Mouse (Mus musculus): ENCODE measurements around the gene Gpr137. TPM values are rescaled to one million over a fixed set of nuclear protein-coding genes. Genes with fewer than 3 reads are reported as not detected.
A peak's percentile ranks its signal among the peaks of the same experiment; 100 is the strongest.

Gene Gpr137
- total and polyA plus RNA-seq, 3 experiments = 22.8 to 32.1 (median 24.9) TPM

DNA sequence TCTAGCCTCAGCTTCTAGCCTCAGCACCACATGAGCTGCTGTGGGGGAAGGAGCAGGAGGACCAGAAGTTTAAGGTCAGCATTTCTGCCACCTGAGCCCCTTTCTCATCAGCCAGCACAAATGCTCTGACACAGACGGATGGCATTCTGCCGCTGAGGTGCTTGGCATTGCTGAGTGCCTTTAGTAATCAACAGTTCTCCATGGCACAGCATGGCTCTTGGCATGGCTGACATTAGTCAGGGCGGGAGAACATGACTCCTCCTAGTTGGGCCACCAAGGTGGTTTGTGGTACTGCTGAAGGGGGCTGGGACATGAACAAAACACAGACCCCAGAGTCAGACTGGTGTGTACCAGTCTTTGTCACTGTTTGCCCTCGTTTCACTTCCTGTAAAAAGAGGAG, 5.9 kb upstream of the Gpr137 start:
- TF ChIP-seq TAL1 (conservative IDR thresholded peaks at IDR 0.05; ENCODE audit: low read depth, low read length) (no peak), GATA1 (IDR thresholded peaks at IDR 0.05; ENCODE audit: borderline replicate concordance, low read length) (no peak), CTCF (IDR thresholded peaks at IDR 0.05; ENCODE audit: low read depth, low read length) (no peak), GATA2 (IDR thresholded peaks at IDR 0.05; ENCODE audit: borderline replicate concordance, low read depth, low read length) (no peak), POLR2AphosphoS5 (IDR thresholded peaks at IDR 0.05; ENCODE audit: insufficient replicate concordance, low read depth, low read length) (no peak)
- DNase-seq (ENCODE audit: low spot score) = no peak
- Histone ChIP-seq H3K36me3 (replicated peaks) (peaks cover 63% of the 10 kb centered on the region), H3K27me3 (ENCODE audit: insufficient read depth, low read length) (no peaks in the 10 kb centered on the region), H3K4me3 (ENCODE audit: low read depth, low read length) (no peak overlapping the region), H3K9me3 (replicated peaks) (no peaks in the 10 kb centered on the region), H3K4me1 (ENCODE audit: insufficient read depth, low read depth, low read length) (peaks cover 68% of the 10 kb centered on the region)
- ATAC-seq (ENCODE audit: extremely low read depth, insufficient number of reproducible peaks, low FRiP score, poor library complexity, severe bottlenecking) = no peak

DNA sequence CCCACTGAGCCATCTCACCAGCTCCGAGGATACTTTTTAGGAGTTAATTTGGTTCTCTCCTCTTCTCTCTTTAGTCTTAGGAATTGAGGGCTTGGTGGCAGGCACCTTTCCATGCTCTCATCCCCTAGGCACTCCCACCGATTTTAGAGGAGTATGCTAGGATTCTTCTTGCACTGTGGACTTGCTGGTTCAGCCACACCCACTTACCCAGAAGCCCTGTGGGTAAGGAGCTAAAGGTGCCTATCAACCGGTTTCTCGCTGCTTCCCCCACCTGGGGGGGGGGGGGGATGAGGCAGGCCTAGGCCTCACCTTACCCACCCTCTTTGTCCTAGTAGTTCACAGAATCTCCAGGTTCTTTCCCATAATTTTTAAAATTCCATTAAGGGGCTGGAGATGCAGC, 5.5 kb upstream of the Gpr137 start:
- no peak for DNase-seq (ENCODE audit: low spot score)
- no peak overlapping the region for H3K4me3 ChIP-seq (ENCODE audit: low read depth, low read length)
- no peak for TF ChIP-seq GATA2 (IDR thresholded peaks at IDR 0.05; ENCODE audit: borderline replicate concordance, low read depth, low read length)
- TF ChIP-seq TAL1 (conservative IDR thresholded peaks at IDR 0.05; ENCODE audit: low read depth, low read length) = no peak
- TF ChIP-seq GATA1 (IDR thresholded peaks at IDR 0.05; ENCODE audit: borderline replicate concordance, low read length) = no peak
- TF ChIP-seq CTCF (IDR thresholded peaks at IDR 0.05; ENCODE audit: low read depth, low read length) = no peak
- TF ChIP-seq POLR2AphosphoS5 (IDR thresholded peaks at IDR 0.05; ENCODE audit: insufficient replicate concordance, low read depth, low read length) = no peak
- peaks cover 59% of the 10 kb centered on the region for H3K36me3 ChIP-seq (replicated peaks)
- H3K4me1 ChIP-seq (ENCODE audit: insufficient read depth, low read depth, low read length) = peaks cover 67% of the 10 kb centered on the region
- no peaks in the 10 kb centered on the region for H3K27me3 ChIP-seq (ENCODE audit: insufficient read depth, low read length)
- no peak for ATAC-seq (ENCODE audit: extremely low read depth, insufficient number of reproducible peaks, low FRiP score, poor library complexity, severe bottlenecking)
- no peaks in the 10 kb centered on the region for H3K9me3 ChIP-seq (replicated peaks)

DNA sequence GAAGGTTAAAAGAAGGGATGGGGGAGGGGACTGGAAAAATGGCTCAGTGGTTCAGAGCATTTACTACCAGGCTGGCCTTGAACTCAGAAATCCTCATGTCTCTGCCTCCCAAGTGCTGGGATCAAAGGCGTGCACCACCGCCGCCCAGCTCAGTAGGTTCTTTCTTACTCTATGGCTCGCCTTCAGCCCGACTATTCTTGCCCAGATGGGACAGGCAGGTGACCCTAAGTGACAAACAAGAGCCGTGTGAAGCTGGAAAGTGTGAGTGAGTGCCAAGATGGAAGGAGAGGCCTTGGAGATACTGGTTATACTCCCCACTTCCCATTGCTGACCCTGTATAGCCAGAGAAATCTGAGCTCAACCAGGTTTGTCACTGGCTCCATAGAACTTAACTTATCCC, 1.4 kb upstream of the Gpr137 start:
- H3K27me3 ChIP-seq (ENCODE audit: insufficient read depth, low read length) = no peaks in the 10 kb centered on the region
- H3K4me1 ChIP-seq (ENCODE audit: insufficient read depth, low read depth, low read length) = peaks cover 54% of the 10 kb centered on the region
- no peaks in the 10 kb centered on the region for H3K9me3 ChIP-seq (replicated peaks)
- DNase-seq (ENCODE audit: low spot score) (no peak), ATAC-seq (ENCODE audit: extremely low read depth, insufficient number of reproducible peaks, low FRiP score, poor library complexity, severe bottlenecking) (no peak)
- no peak overlapping the region; the same call in 1 of the 2 replicates for H3K4me3 ChIP-seq (ENCODE audit: low read depth, low read length)
- TF ChIP-seq TAL1 (conservative IDR thresholded peaks at IDR 0.05; ENCODE audit: low read depth, low read length) (no peak), GATA2 (IDR thresholded peaks at IDR 0.05; ENCODE audit: borderline replicate concordance, low read depth, low read length) (no peak), GATA1 (IDR thresholded peaks at IDR 0.05; ENCODE audit: borderline replicate concordance, low read length) (no peak), CTCF (IDR thresholded peaks at IDR 0.05; ENCODE audit: low read depth, low read length) (no peak), POLR2AphosphoS5 (IDR thresholded peaks at IDR 0.05; ENCODE audit: insufficient replicate concordance, low read depth, low read length) (no peak)
- peaks cover 55% of the 10 kb centered on the region for H3K36me3 ChIP-seq (replicated peaks)

DNA sequence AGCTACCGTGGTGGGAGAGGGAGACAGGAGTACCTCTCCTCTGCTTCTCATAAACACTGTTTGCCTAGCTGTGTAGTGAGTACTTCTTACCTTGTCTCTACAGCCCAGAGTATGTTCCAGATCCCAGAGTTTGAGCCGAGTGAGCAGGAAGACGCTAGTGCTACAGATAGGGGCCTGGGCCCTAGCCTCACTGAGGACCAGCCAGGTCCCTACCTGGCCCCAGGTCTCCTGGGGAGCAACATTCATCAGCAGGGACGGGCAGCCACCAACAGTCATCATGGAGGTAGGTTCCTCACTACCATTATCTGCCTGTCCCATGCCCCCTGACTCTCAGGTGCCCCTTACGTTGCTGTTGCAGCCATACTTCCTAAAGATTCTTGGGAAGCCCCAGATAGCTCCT, 484 bp upstream of the Gpr137 start:
- H3K4me3 ChIP-seq (ENCODE audit: low read depth, low read length) = peak overlapping the region; percentile 84
- H3K36me3 ChIP-seq (replicated peaks) = peaks cover 55% of the 10 kb centered on the region
- H3K27me3 ChIP-seq (ENCODE audit: insufficient read depth, low read length) = no peaks in the 10 kb centered on the region
- ATAC-seq (ENCODE audit: extremely low read depth, insufficient number of reproducible peaks, low FRiP score, poor library complexity, severe bottlenecking) (no peak), DNase-seq (ENCODE audit: low spot score) (no peak)
- H3K9me3 ChIP-seq (replicated peaks) = no peaks in the 10 kb centered on the region
- H3K4me1 ChIP-seq (ENCODE audit: insufficient read depth, low read depth, low read length) = peaks cover 47% of the 10 kb centered on the region
- TF ChIP-seq POLR2AphosphoS5 (IDR thresholded peaks at IDR 0.05; ENCODE audit: insufficient replicate concordance, low read depth, low read length) = no peak
- no peak for TF ChIP-seq GATA2 (IDR thresholded peaks at IDR 0.05; ENCODE audit: borderline replicate concordance, low read depth, low read length)
- no peak for TF ChIP-seq GATA1 (IDR thresholded peaks at IDR 0.05; ENCODE audit: borderline replicate concordance, low read length)
- no peak for TF ChIP-seq TAL1 (conservative IDR thresholded peaks at IDR 0.05; ENCODE audit: low read depth, low read length)
- TF ChIP-seq CTCF (IDR thresholded peaks at IDR 0.05; ENCODE audit: low read depth, low read length) = no peak

DNA sequence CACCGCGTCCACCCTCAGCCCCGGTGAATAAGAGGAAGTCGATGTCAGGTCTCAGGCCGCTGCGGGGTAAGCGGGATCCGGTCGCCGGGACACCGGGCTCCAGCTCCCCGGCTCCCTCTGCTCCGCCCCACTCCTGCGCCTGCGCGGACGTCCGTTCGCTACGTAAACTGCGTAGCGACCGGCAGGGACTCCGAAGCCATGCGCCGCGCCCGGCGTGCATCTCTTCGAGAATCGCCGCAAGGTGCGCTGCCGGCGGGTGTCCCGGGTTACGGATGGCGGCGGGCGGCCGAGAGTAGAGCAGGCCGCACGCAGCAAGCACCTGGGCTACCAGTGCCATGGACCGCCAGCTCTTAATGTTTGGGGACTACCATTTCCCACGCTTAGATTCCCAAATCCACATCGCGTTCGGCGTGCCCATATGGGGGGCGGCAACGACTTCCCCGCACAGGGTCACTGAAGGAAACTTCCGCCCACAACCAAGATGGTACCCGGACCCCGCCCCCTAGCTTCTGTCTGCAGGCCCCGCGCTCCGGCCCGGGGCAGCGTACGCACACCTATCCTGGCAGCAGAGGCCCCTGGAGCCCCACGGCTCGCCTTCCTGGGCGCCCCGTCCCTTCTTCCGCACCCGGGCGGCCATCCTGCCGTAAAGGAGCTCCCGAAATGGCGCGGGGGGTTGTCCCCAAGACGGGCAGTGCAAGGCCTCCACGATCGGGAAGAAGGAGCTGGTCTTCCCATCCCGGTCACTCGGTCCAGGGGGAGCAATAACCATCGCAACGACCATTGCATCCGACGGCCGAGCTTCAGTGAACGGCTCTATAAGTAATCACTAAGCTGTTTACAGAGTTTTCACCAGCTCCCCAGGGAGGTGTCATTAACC, 670 bp downstream of the Gpr137 start, which contains the start of gene Bad:
Bad (plus strand) TSS at position 490 of the 877 bp plus-strand sequence.
- Histone ChIP-seq H3K36me3 (replicated peaks) (peaks cover 49% of the 10 kb centered on the region), H3K27me3 (ENCODE audit: insufficient read depth, low read length) (no peaks in the 10 kb centered on the region), H3K9me3 (replicated peaks) (no peaks in the 10 kb centered on the region), H3K4me1 (ENCODE audit: insufficient read depth, low read depth, low read length) (peaks cover 44% of the 10 kb centered on the region), H3K4me3 (ENCODE audit: low read depth, low read length) (peak within 1 kb of the TSS; percentile 84)
- TF ChIP-seq POLR2AphosphoS5 (IDR thresholded peaks at IDR 0.05; ENCODE audit: insufficient replicate concordance, low read depth, low read length) = no peak
- no peak for TF ChIP-seq GATA2 (IDR thresholded peaks at IDR 0.05; ENCODE audit: borderline replicate concordance, low read depth, low read length)
- TF ChIP-seq GATA1 (IDR thresholded peaks at IDR 0.05; ENCODE audit: borderline replicate concordance, low read length) = no peak
- no peak for TF ChIP-seq TAL1 (conservative IDR thresholded peaks at IDR 0.05; ENCODE audit: low read depth, low read length)
- TF ChIP-seq CTCF (IDR thresholded peaks at IDR 0.05; ENCODE audit: low read depth, low read length) = no peak
- DNase-seq (ENCODE audit: low spot score) = peak; percentile 96
- ATAC-seq (ENCODE audit: extremely low read depth, insufficient number of reproducible peaks, low FRiP score, poor library complexity, severe bottlenecking) = peak; percentile 35; the same call in 1 of the 2 replicates
